Mouse (Mus musculus): ENCODE measurements around the gene Grb2. TPM values are rescaled to one million over a fixed set of nuclear protein-coding genes. Genes with fewer than 3 reads are reported as not detected.

Gene Grb2
- polyA plus RNA-seq, 1 experiment, result 74.7 TPM

GRCm38 (mm10) chr11:115604304-115604696, 104.1 kb downstream of the Grb2 start:
- TF ChIP-seq CTCF (IDR thresholded peaks at IDR 0.05; ENCODE audit: extremely low read depth, insufficient read depth, insufficient read length, insufficient replicate concordance) (no peak), POLR2A (IDR thresholded peaks at IDR 0.05; ENCODE audit: low read depth, low read length) (no peak)
- under 1% methylated on average over 26 of the region's 26 CpGs for WGBS
- Histone ChIP-seq H3K27ac (ENCODE audit: insufficient read depth, low read length) (peak overlapping the region; percentile 100), H3K4me1 (ENCODE audit: control insufficient read depth, insufficient read depth, insufficient read length) (peaks cover 21% of the 10 kb centered on the region), H3K36me3 (ENCODE audit: control insufficient read depth, insufficient read depth, low read length) (peaks cover 28% of the 10 kb centered on the region), H3K27me3 (ENCODE audit: control insufficient read depth, insufficient read depth, low read length) (no peaks in the 10 kb centered on the region), H3K4me3 (ENCODE audit: extremely low read depth, insufficient read depth, insufficient read length) (peak overlapping the region; percentile 80)
- DNase-seq (ENCODE audit: low read depth in 1 of 2, low spot score in 2 of 2), result no peak

- WGBS, result under 1% methylated on average over 84 of the region's 93 CpGs
- Histone ChIP-seq H3K27ac (ENCODE audit: insufficient read depth, low read length) (peak within 1 kb of the TSS; percentile 100), H3K4me1 (ENCODE audit: control insufficient read depth, insufficient read depth, insufficient read length) (peaks cover 23% of the 10 kb centered on the region), H3K27me3 (ENCODE audit: control insufficient read depth, insufficient read depth, low read length) (no peaks in the 10 kb centered on the region), H3K4me3 (ENCODE audit: extremely low read depth, insufficient read depth, insufficient read length) (peak within 1 kb of the TSS; percentile 80), H3K36me3 (ENCODE audit: control insufficient read depth, insufficient read depth, low read length) (peaks cover 23% of the 10 kb centered on the region)
- peak; percentile 88 to 92 for DNase-seq (ENCODE audit: low read depth in 1 of 2, low spot score in 2 of 2)
- TF ChIP-seq CTCF (IDR thresholded peaks at IDR 0.05; ENCODE audit: extremely low read depth, insufficient read depth, insufficient read length, insufficient replicate concordance), result no peak
- peak; percentile 54 for TF ChIP-seq POLR2A (IDR thresholded peaks at IDR 0.05; ENCODE audit: low read depth, low read length)
Observed at GRCm38 (mm10) chr11:115603476-115604303, 104.7 kb downstream of the Grb2 start, which contains the start of the genes Mrps7 and Gga3. Gene Mrps7, plus strand, starts transcription at chr11:115603925. Gene Gga3, minus strand, starts transcription at chr11:115604051.

GRCm38 (mm10) chr11:115603128-115603475, 105.3 kb downstream of the Grb2 start:
- TF ChIP-seq CTCF (IDR thresholded peaks at IDR 0.05; ENCODE audit: extremely low read depth, insufficient read depth, insufficient read length, insufficient replicate concordance) (no peak), POLR2A (IDR thresholded peaks at IDR 0.05; ENCODE audit: low read depth, low read length) (no peak)
- H3K27me3 ChIP-seq (ENCODE audit: control insufficient read depth, insufficient read depth, low read length), result no peaks in the 10 kb centered on the region
- H3K27ac ChIP-seq (ENCODE audit: insufficient read depth, low read length), result peak overlapping the region; percentile 100
- WGBS, result 3% methylated on average over 15 of the region's 15 CpGs
- H3K4me1 ChIP-seq (ENCODE audit: control insufficient read depth, insufficient read depth, insufficient read length), result peaks cover 23% of the 10 kb centered on the region
- no peak for DNase-seq (ENCODE audit: low read depth in 1 of 2, low spot score in 2 of 2)
- peak overlapping the region; percentile 80 for H3K4me3 ChIP-seq (ENCODE audit: extremely low read depth, insufficient read depth, insufficient read length)
- H3K36me3 ChIP-seq (ENCODE audit: control insufficient read depth, insufficient read depth, low read length), result peaks cover 17% of the 10 kb centered on the region

- DNase-seq (ENCODE audit: low read depth in 1 of 2, low spot score in 2 of 2), result no peak
- no peak overlapping the region for H3K4me3 ChIP-seq (ENCODE audit: extremely low read depth, insufficient read depth, insufficient read length)
- peaks cover 23% of the 10 kb centered on the region for H3K4me1 ChIP-seq (ENCODE audit: control insufficient read depth, insufficient read depth, insufficient read length)
- H3K27me3 ChIP-seq (ENCODE audit: control insufficient read depth, insufficient read depth, low read length), result no peaks in the 10 kb centered on the region
- no peak for TF ChIP-seq CTCF (IDR thresholded peaks at IDR 0.05; ENCODE audit: extremely low read depth, insufficient read depth, insufficient read length, insufficient replicate concordance)
- TF ChIP-seq POLR2A (IDR thresholded peaks at IDR 0.05; ENCODE audit: low read depth, low read length), result no peak
- peaks cover 4% of the 10 kb centered on the region; the same call in 1 of the 2 replicates for H3K36me3 ChIP-seq (ENCODE audit: control insufficient read depth, insufficient read depth, low read length)
- WGBS, result 30% methylated on average over 4 of the region's 4 CpGs
- peak overlapping the region; percentile 66 for H3K27ac ChIP-seq (ENCODE audit: insufficient read depth, low read length)
Observed at GRCm38 (mm10) chr11:115601174-115601573, 107.2 kb downstream of the Grb2 start.

- Histone ChIP-seq H3K36me3 (ENCODE audit: control insufficient read depth, insufficient read depth, low read length) (peaks cover 2% of the 10 kb centered on the region; the same call in 1 of the 2 replicates), H3K4me3 (ENCODE audit: extremely low read depth, insufficient read depth, insufficient read length) (no peak overlapping the region), H3K4me1 (ENCODE audit: control insufficient read depth, insufficient read depth, insufficient read length) (peaks cover 23% of the 10 kb centered on the region), H3K27me3 (ENCODE audit: control insufficient read depth, insufficient read depth, low read length) (no peaks in the 10 kb centered on the region), H3K27ac (ENCODE audit: insufficient read depth, low read length) (peak overlapping the region; percentile 66)
- DNase-seq (ENCODE audit: low read depth in 1 of 2, low spot score in 2 of 2), result no peak
- TF ChIP-seq CTCF (IDR thresholded peaks at IDR 0.05; ENCODE audit: extremely low read depth, insufficient read depth, insufficient read length, insufficient replicate concordance), result no peak
- no peak for TF ChIP-seq POLR2A (IDR thresholded peaks at IDR 0.05; ENCODE audit: low read depth, low read length)
- WGBS, result 70% methylated on average over 15 of the region's 15 CpGs
Observed at GRCm38 (mm10) chr11:115600743-115601142, 107.7 kb downstream of the Grb2 start.

GRCm38 (mm10) chr11:115599722-115600121, 108.7 kb downstream of the Grb2 start:
- WGBS, result 90% methylated on average over 7 of the region's 7 CpGs
- no peak overlapping the region for H3K27ac ChIP-seq (ENCODE audit: insufficient read depth, low read length)
- H3K27me3 ChIP-seq (ENCODE audit: control insufficient read depth, insufficient read depth, low read length), result no peaks in the 10 kb centered on the region
- H3K4me3 ChIP-seq (ENCODE audit: extremely low read depth, insufficient read depth, insufficient read length), result no peak overlapping the region
- DNase-seq (ENCODE audit: low read depth in 1 of 2, low spot score in 2 of 2), result no peak
- H3K4me1 ChIP-seq (ENCODE audit: control insufficient read depth, insufficient read depth, insufficient read length), result peaks cover 19% of the 10 kb centered on the region
- peaks cover 2% of the 10 kb centered on the region for H3K36me3 ChIP-seq (ENCODE audit: control insufficient read depth, insufficient read depth, low read length)
- TF ChIP-seq CTCF (IDR thresholded peaks at IDR 0.05; ENCODE audit: extremely low read depth, insufficient read depth, insufficient read length, insufficient replicate concordance), result no peak
- TF ChIP-seq POLR2A (IDR thresholded peaks at IDR 0.05; ENCODE audit: low read depth, low read length), result no peak

- no peak for DNase-seq (ENCODE audit: low read depth in 1 of 2, low spot score in 2 of 2)
- WGBS, result 61% methylated on average over 4 of the region's 4 CpGs
- no peak overlapping the region for H3K27ac ChIP-seq (ENCODE audit: insufficient read depth, low read length)
- no peaks in the 10 kb centered on the region for H3K27me3 ChIP-seq (ENCODE audit: control insufficient read depth, insufficient read depth, low read length)
- peaks cover 18% of the 10 kb centered on the region for H3K4me1 ChIP-seq (ENCODE audit: control insufficient read depth, insufficient read depth, insufficient read length)
- TF ChIP-seq CTCF (IDR thresholded peaks at IDR 0.05; ENCODE audit: extremely low read depth, insufficient read depth, insufficient read length, insufficient replicate concordance), result no peak
- no peak for TF ChIP-seq POLR2A (IDR thresholded peaks at IDR 0.05; ENCODE audit: low read depth, low read length)
- H3K36me3 ChIP-seq (ENCODE audit: control insufficient read depth, insufficient read depth, low read length), result peaks cover 12% of the 10 kb centered on the region
- no peak overlapping the region for H3K4me3 ChIP-seq (ENCODE audit: extremely low read depth, insufficient read depth, insufficient read length)
Observed at GRCm38 (mm10) chr11:115598309-115598708, 110.1 kb downstream of the Grb2 start.

Measured in spleen, adult 2 months (tissue).